ENCODE assay signal across 11 mouse cellular contexts in the genomic region with DNA sequence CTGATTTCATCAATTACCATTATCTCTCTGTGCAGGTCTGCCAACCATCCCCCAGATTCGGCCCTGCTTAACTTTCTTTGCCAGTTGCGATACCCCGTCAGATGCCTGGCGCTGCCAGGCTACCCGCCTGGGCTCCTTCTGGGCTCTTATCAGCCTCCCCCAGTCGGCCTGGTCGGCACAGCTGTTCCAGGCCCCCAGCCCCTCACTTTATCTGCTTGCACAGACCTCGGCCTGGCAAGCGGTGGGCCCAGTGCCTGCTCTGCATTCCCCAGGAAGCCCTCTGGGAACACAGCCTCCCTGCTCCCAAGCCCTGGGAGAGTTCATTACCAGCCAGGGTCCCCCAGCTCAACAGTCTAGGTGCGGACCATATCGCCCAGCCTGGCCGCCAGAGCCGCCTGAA.
DNase-seq lines count a peak whose midpoint lies in the region; ATAC-seq lines count a peak whose summit lies in the region.
"Had no signal": no experiment of that assay in that cellular context is flagged by ENCODE, and none has a peak within 500 bp of the region (broad histone marks: within the 10 kb centered on the region; RNA-seq: fewer than 3 reads in every experiment).

No protein-coding gene starts in this region.

- DNase-seq in heart, embryonic 10.5 days (ENCODE audit: low spot score), result peak; percentile 83
- no peak for DNase-seq in heart, adult 8-10 months (ENCODE audit: low spot score)
- peak; percentile 23 for DNase-seq in ZHBTc4 (ENCODE audit: low read depth, low spot score)
- peak; percentile 63 for DNase-seq in forebrain, embryonic 14.5 days (ENCODE audit: low spot score)
- DNase-seq in midbrain, embryonic 11.5 days (ENCODE audit: low spot score, missing footprints), result peak; percentile 88
- no peak for DNase-seq in gastrocnemius, adult 18-20 months (ENCODE audit: low spot score)
- DNase-seq in right cerebral cortex, adult 18-20 months, result no peak
- DNase-seq in gastrocnemius, postnatal 4 days (ENCODE audit: low spot score in 2 of 2), result no peak
- DNase-seq: cerebellum, postnatal 25 days had no signal

- H3K4me3 ChIP-seq in heart, embryonic 10.5 days, result 0 out of 2 replicates have a peak overlapping the region, but pooled peaks have one; percentile 8
- no peak overlapping the region for H3K4me3 ChIP-seq in forebrain, embryonic 14.5 days (ENCODE audit: low read depth, low read length)
- no peak overlapping the region for H3K4me3 ChIP-seq in midbrain, embryonic 11.5 days (ENCODE audit: low read depth, low read length)
- H3K4me3 ChIP-seq: heart, adult 2 months; megakaryocyte, embryonic 14.5 days had no signal

- H3K9me3 ChIP-seq in heart, embryonic 10.5 days, result no peaks in the 10 kb centered on the region
- no peaks in the 10 kb centered on the region for H3K9me3 ChIP-seq in forebrain, embryonic 14.5 days (replicated peaks; ENCODE audit: control insufficient read depth, low read length)
- H3K9me3 ChIP-seq in midbrain, embryonic 11.5 days (ENCODE audit: control insufficient read depth, low read length), result no peaks in the 10 kb centered on the region
- H3K9me3 ChIP-seq: megakaryocyte, embryonic 14.5 days had no signal

- WGBS in heart, embryonic 10.5 days, result 23% methylated on average over 13 of the region's 13 CpGs
- 16% methylated on average over 13 of the region's 13 CpGs for WGBS in forebrain, embryonic 14.5 days
- WGBS in midbrain, embryonic 11.5 days, result 22% methylated on average over 13 of the region's 13 CpGs

- peak overlapping the region; percentile 81 for H3K27ac ChIP-seq in heart, embryonic 10.5 days
- peak overlapping the region; percentile 78 for H3K27ac ChIP-seq in forebrain, embryonic 14.5 days (ENCODE audit: low read depth, low read length)
- H3K27ac ChIP-seq in midbrain, embryonic 11.5 days (ENCODE audit: low read depth, low read length), result peak overlapping the region; percentile 98
- H3K27ac ChIP-seq: heart, adult 2 months had no signal

- no peaks in the 10 kb centered on the region for H3K36me3 ChIP-seq in heart, embryonic 10.5 days
- no peaks in the 10 kb centered on the region for H3K36me3 ChIP-seq in forebrain, embryonic 14.5 days (ENCODE audit: control insufficient read depth, insufficient read depth, low read length)
- no peaks in the 10 kb centered on the region for H3K36me3 ChIP-seq in midbrain, embryonic 11.5 days (ENCODE audit: control insufficient read depth, insufficient read depth, low read length)

- no peaks in the 10 kb centered on the region for H3K27me3 ChIP-seq in heart, embryonic 10.5 days (ENCODE audit: insufficient read depth, poor library complexity, severe bottlenecking)
- H3K27me3 ChIP-seq in forebrain, embryonic 14.5 days (replicated peaks; ENCODE audit: control insufficient read depth, insufficient read depth, low read length), result no peaks in the 10 kb centered on the region
- no peaks in the 10 kb centered on the region for H3K27me3 ChIP-seq in midbrain, embryonic 11.5 days (ENCODE audit: control insufficient read depth, insufficient read depth, low read length)

- H3K4me2 ChIP-seq in forebrain, embryonic 14.5 days (ENCODE audit: low read length), result peak overlapping the region; percentile 33
- H3K4me2 ChIP-seq in midbrain, embryonic 11.5 days, result peak overlapping the region; percentile 13; the same call in 1 of the 2 replicates

- peak overlapping the region; percentile 13; the same call in 1 of the 2 replicates for H3K9ac ChIP-seq in forebrain, embryonic 14.5 days (ENCODE audit: low read length)
- peak overlapping the region; percentile 62 for H3K9ac ChIP-seq in midbrain, embryonic 11.5 days (ENCODE audit: low read length)

- no peak for ATAC-seq in forebrain, embryonic 14.5 days
- no peak for ATAC-seq in midbrain, embryonic 11.5 days (ENCODE audit: low FRiP score)

- H3K4me1 ChIP-seq in heart, embryonic 10.5 days, result peaks cover 83% of the 10 kb centered on the region
- peaks cover 82% of the 10 kb centered on the region for H3K4me1 ChIP-seq in forebrain, embryonic 14.5 days (ENCODE audit: control insufficient read depth, insufficient read depth, low read length)
- H3K4me1 ChIP-seq in midbrain, embryonic 11.5 days (ENCODE audit: control insufficient read depth, insufficient read depth, low read length), result peaks cover 90% of the 10 kb centered on the region
- H3K4me1 ChIP-seq: megakaryocyte, embryonic 14.5 days had no signal

Comparison
In these comparisons a context has a peak if more than half of its experiments do, and no peak if none do; other contexts are left out.
1. DNase-seq: peak in heart, embryonic 10.5 days (single experiment), ZHBTc4 (single experiment), forebrain, embryonic 14.5 days (single experiment) and midbrain, embryonic 11.5 days (single experiment); none in heart, adult 8-10 months (single experiment), gastrocnemius, adult 18-20 months (single experiment), right cerebral cortex, adult 18-20 months (single experiment) and gastrocnemius, postnatal 4 days (0 of 2).
2. Peak in every context shown above with its lines, with median percentiles within 50 percentile points of each other: H3K27ac ChIP-seq.